Mouse (Mus musculus) myocyte (in vitro differentiated cells): ENCODE results near the gene Rabgap1l. TPM values are rescaled to one million over a fixed set of nuclear protein-coding genes. Genes with fewer than 3 reads are reported as not detected.

Experiments
- H3K27me3 ChIP-seq: one replicate; pipeline ENCODE4 v1.6.1; 2011; ENCODE audit not compliant: control insufficient read depth, insufficient read depth, insufficient read length
- H3K36me3 ChIP-seq: one replicate; pipeline ENCODE4 v1.6.1; 2011; ENCODE audit not compliant: control insufficient read depth, insufficient read depth
- H3K4me2 ChIP-seq: one replicate; pipeline ENCODE4 v1.6.1; 2011; ENCODE audit warnings: low read depth, control low read depth
- H3K4me3 ChIP-seq: one replicate; pipeline ENCODE4 v1.5.1; 2011; ENCODE audit warnings: mild to moderate bottlenecking, control low read depth, moderate library complexity
- H3K79me2 ChIP-seq: one replicate; pipeline ENCODE4 v1.6.1; 2011; ENCODE audit not compliant: control insufficient read depth, insufficient read depth
- H3ac ChIP-seq: one replicate; pipeline ENCODE4 v1.6.1; 2011; ENCODE audit not compliant: control insufficient read depth, insufficient read length
- CEBPB ChIP-seq: IDR thresholded peaks from 2 replicates; pipeline ENCODE4 v1.6.1; 2011; ENCODE audit warnings: mild to moderate bottlenecking, moderate library complexity; ENCODE audit not compliant: poor library complexity, insufficient read depth, severe bottlenecking
- E2F4 ChIP-seq: IDR thresholded peaks from one replicate; pipeline ENCODE4 v1.6.1; 2011; ENCODE audit warnings: mild to moderate bottlenecking, control low read depth, moderate library complexity; ENCODE audit not compliant: insufficient read depth
- MAX ChIP-seq: IDR thresholded peaks from one replicate; pipeline ENCODE4 v1.6.1; 2011; ENCODE audit warnings: low read depth, mild to moderate bottlenecking, control low read depth
- MYOD1 ChIP-seq, 3 experiments: IDR thresholded peaks; one replicate each; pipeline ENCODE4 v1.6.1; 2011; ENCODE audit warnings: control low read depth in 2 of 3, low read depth in 2 of 3, mild to moderate bottlenecking in 2 of 3, moderate library complexity in 1 of 3; ENCODE audit not compliant: insufficient read length in 2 of 3, control insufficient read depth in 1 of 3
- MYOG ChIP-seq, 3 experiments: IDR thresholded peaks; one replicate each; pipeline ENCODE4 v1.6.1; 2011; ENCODE audit warnings: control low read depth in 2 of 3, low read depth in 2 of 3, mild to moderate bottlenecking in 2 of 3; ENCODE audit not compliant: insufficient read length in 2 of 3, control insufficient read depth in 1 of 3, insufficient read depth in 1 of 3
- POLR2A ChIP-seq: IDR thresholded peaks from one replicate; pipeline ENCODE4 v1.6.1; 2011; ENCODE audit warnings: low read depth, mild to moderate bottlenecking, control low read depth, moderate library complexity; ENCODE audit not compliant: insufficient read length
- POLR2AphosphoS2 ChIP-seq: IDR thresholded peaks from one replicate; pipeline ENCODE4 v1.6.1; 2011; ENCODE audit warnings: low read depth, control low read depth; ENCODE audit not compliant: insufficient read length
- REST ChIP-seq: IDR thresholded peaks from one replicate; pipeline ENCODE4 v1.6.1; 2011; ENCODE audit warnings: mild to moderate bottlenecking, control low read depth, moderate library complexity; ENCODE audit not compliant: insufficient read depth, insufficient read length
- SRF ChIP-seq: IDR thresholded peaks from one replicate; pipeline ENCODE4 v1.6.1; 2011; ENCODE audit warnings: low read depth; ENCODE audit not compliant: control insufficient read depth, insufficient read length
- TCF12 ChIP-seq: IDR thresholded peaks from one replicate; pipeline ENCODE4 v1.6.1; 2011; ENCODE audit warnings: mild to moderate bottlenecking, control low read depth; ENCODE audit not compliant: poor library complexity, insufficient read depth, severe bottlenecking
- TCF3 ChIP-seq: IDR thresholded peaks from one replicate; pipeline ENCODE4 v1.6.1; 2011; ENCODE audit warnings: low read depth, control low read depth; ENCODE audit not compliant: insufficient read length
- USF1 ChIP-seq: IDR thresholded peaks from one replicate; pipeline ENCODE4 v1.6.1; 2011; ENCODE audit warnings: low read depth, mild to moderate bottlenecking, control low read depth, moderate library complexity
- polyA plus RNA-seq: library from polyadenylated mRNA; unstranded; fragments of >200 nt; fragmentation: generic; extraction: Trizol; gene quantifications from one replicate; pipeline ENCODE4 v1.2.1, GENCODE M21; 2012; ENCODE audit warnings: missing spikeins

Rabgap1l gene
- polyA plus RNA-seq, 1 experiment, result 6.3 TPM

- H3K27me3 ChIP-seq, result no peaks in the 10 kb centered on the region
- no peaks in the 10 kb centered on the region for H3K79me2 ChIP-seq
- H3K4me2 ChIP-seq, result no peak overlapping the region
- H3ac ChIP-seq, result no peak overlapping the region
- no peaks in the 10 kb centered on the region for H3K36me3 ChIP-seq
- H3K4me3 ChIP-seq, result no peak overlapping the region
- no peak for TF ChIP-seq USF1
- TF ChIP-seq POLR2AphosphoS2, result no peak
- no peak for TF ChIP-seq MAX
- no peak for TF ChIP-seq POLR2A
- no peak for TF ChIP-seq TCF3
- TF ChIP-seq CEBPB, result no peak
- TF ChIP-seq MYOG (IDR thresholded peaks at IDR 0.05; ENCODE audit: control insufficient read depth in 1 of 3, insufficient read depth in 1 of 3, insufficient read length in 2 of 3, low read depth in 2 of 3), result no peak
- no peak for TF ChIP-seq SRF
- no peak for TF ChIP-seq TCF12
- no peak for TF ChIP-seq E2F4
Observed at GRCm38 (mm10) chr1:160275248-160275647, 517.8 kb downstream of the Rabgap1l start.

DNA sequence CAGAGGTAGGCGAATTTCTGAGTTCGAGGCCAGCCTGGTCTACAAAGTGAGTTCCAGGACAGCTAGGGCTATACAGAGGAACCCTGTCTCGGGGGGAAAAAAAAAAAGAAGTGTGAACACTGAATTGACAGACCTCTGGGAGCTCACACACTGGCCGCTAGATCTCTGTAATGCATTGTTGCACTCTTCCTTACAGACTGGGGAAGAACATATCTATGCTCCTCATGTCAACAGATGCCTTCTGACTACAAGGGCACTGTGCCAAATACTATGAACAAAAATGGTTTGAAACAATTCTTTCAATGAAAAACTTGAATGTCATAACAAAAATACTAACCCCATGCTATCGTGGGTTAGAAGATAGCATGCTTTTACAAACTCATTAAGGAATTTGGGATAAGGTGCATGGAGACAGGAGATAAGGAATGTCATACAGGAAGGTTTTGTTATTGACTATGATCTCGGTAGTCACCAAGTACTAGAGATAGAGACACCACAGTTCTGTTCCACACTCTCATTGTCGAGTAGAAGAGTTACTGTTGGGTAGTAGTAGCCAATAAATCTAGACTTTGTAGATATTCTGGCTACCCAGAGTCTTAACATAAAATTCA lies 519.8 kb downstream of the Rabgap1l start:
- no peak overlapping the region for H3K4me3 ChIP-seq
- no peaks in the 10 kb centered on the region for H3K27me3 ChIP-seq
- no peak for TF ChIP-seq E2F4
- TF ChIP-seq TCF3, result no peak
- TF ChIP-seq MYOD1 (IDR thresholded peaks at IDR 0.05; ENCODE audit: control insufficient read depth in 1 of 3, insufficient read length in 2 of 3, low read depth in 2 of 3), result no peak
- no peak for TF ChIP-seq POLR2A
- TF ChIP-seq REST, result no peak
- TF ChIP-seq SRF, result no peak
- TF ChIP-seq USF1, result no peak
- no peak for TF ChIP-seq POLR2AphosphoS2
- no peak for TF ChIP-seq CEBPB
- no peak for TF ChIP-seq MAX
- no peak for TF ChIP-seq MYOG (IDR thresholded peaks at IDR 0.05; ENCODE audit: control insufficient read depth in 1 of 3, insufficient read depth in 1 of 3, insufficient read length in 2 of 3, low read depth in 2 of 3)
- no peak for TF ChIP-seq TCF12
- H3K4me2 ChIP-seq, result no peak overlapping the region
- no peaks in the 10 kb centered on the region for H3K79me2 ChIP-seq
- H3K36me3 ChIP-seq, result no peaks in the 10 kb centered on the region
- H3ac ChIP-seq, result no peak overlapping the region

DNA sequence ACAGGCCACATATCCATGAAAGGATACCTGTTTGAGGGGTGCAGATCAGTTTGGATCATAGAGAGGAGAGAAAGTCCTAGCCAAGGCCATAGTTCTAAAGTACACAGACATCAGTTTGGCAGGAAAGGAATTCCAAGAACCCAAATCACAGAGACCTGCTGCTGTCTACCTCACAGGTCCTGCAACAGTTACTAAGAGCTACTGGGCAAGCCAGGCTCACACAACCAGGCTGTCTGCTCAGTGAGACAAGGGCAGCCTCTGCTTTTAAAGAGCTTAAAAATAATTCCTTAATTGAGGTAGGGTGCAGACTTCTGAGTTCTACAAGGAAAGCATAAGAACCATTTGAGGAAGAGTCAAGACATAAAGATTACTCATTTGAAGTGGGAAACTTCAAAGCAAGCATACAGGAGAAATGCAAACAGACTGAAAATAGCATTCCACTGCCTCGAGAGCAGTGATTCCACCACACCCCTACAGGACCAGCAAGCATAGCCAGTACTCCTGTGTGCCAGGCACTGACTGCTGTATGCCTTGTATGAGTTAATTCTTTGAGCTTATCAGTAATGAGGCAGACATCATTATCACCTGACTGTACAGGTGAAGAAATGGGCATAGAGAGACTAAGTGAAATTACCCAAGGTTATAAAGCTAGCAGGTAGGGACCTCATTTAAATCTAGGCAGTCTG lies 521.6 kb downstream of the Rabgap1l start:
- no peaks in the 10 kb centered on the region for H3K27me3 ChIP-seq
- no peaks in the 10 kb centered on the region for H3K79me2 ChIP-seq
- TF ChIP-seq SRF (no peak), MAX (no peak), MYOD1 (IDR thresholded peaks at IDR 0.05; ENCODE audit: control insufficient read depth in 1 of 3, insufficient read length in 2 of 3, low read depth in 2 of 3) (no peak), E2F4 (no peak), REST (no peak), MYOG (IDR thresholded peaks at IDR 0.05; ENCODE audit: control insufficient read depth in 1 of 3, insufficient read depth in 1 of 3, insufficient read length in 2 of 3, low read depth in 2 of 3) (no peak), TCF12 (no peak), USF1 (no peak), TCF3 (no peak), CEBPB (no peak), POLR2AphosphoS2 (no peak), POLR2A (no peak)

DNA sequence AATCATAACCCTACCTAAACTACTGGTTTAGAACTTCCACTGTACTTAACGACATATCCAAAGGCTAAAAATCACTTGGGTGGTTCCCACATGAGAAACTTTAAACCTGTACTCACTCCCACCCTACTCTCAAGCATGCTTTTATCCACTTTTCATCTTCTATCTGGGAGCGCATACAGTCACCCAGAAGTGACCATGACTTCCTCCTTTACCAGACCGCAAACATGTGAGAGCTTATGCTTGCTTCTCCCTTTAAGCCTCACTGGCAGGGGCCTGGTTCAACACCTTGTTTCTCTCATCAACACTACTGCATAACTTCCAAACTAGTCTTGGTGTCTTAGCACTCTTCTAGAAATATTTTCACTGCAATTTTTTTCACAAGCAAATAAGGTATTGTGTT lies 524.7 kb downstream of the Rabgap1l start:
- no peaks in the 10 kb centered on the region for H3K36me3 ChIP-seq
- H3K79me2 ChIP-seq, result no peaks in the 10 kb centered on the region
- H3ac ChIP-seq, result no peak overlapping the region
- H3K4me3 ChIP-seq, result no peak overlapping the region
- H3K27me3 ChIP-seq, result no peaks in the 10 kb centered on the region
- TF ChIP-seq CEBPB, result no peak
- no peak for TF ChIP-seq USF1
- TF ChIP-seq MAX, result no peak
- no peak for TF ChIP-seq POLR2A
- no peak overlapping the region for H3K4me2 ChIP-seq

More for the DNA sequence above, 521.6 kb downstream of the Rabgap1l start:
- Histone ChIP-seq H3K4me2 (no peak overlapping the region), H3K4me3 (no peak overlapping the region), H3K36me3 (no peaks in the 10 kb centered on the region), H3ac (no peak overlapping the region)
